Mouse (Mus musculus) CH12.LX (cell line): ENCODE data around the gene Rab23. TPM values are rescaled to one million over a fixed set of nuclear protein-coding genes. Genes with fewer than 3 reads are reported as not detected.

Experiments used
- DNase-seq: peaks from one replicate; pipeline ENCODE4 v3.0.0-alpha.2; 2013; ENCODE audit errors: extremely low read depth
- H3K27ac ChIP-seq: 2 replicates; pipeline ENCODE4 v1.5.1; 2012; ENCODE audit warnings: low read depth, mild to moderate bottlenecking, control low read depth, moderate library complexity; ENCODE audit not compliant: insufficient read depth
- H3K27me3 ChIP-seq: replicated peaks from 2 replicates; pipeline ENCODE3; 2012; ENCODE audit warnings: inconsistent platforms
- H3K36me3 ChIP-seq, 2 experiments: replicated peaks in 1 of 2; 2 replicates each; pipeline versions ENCODE3 to v1.6.1; 2012; ENCODE audit warnings: inconsistent platforms in 1 of 2, low read length in 1 of 2, mild to moderate bottlenecking in 1 of 2, mixed read lengths in 1 of 2, moderate library complexity in 1 of 2; ENCODE audit not compliant: control insufficient read depth in 1 of 2, insufficient read depth in 1 of 2
- H3K4me1 ChIP-seq, 2 experiments: 2 replicates each; pipeline ENCODE4 v1.6.1; 2012; ENCODE audit warnings: inconsistent platforms in 1 of 2, moderate library complexity in 1 of 2; ENCODE audit not compliant: insufficient read depth in 2 of 2, control insufficient read depth in 1 of 2
- H3K4me2 ChIP-seq: 2 replicates; pipeline ENCODE4 v1.6.1; 2012; ENCODE audit warnings: low read depth, mild to moderate bottlenecking, control low read depth; ENCODE audit not compliant: poor library complexity, insufficient read depth, severe bottlenecking
- H3K4me3 ChIP-seq, 3 experiments: fragments of 150-350 bp in 1 of 3; sonication (generic) in 1 of 3; replicated peaks in 1 of 3; 2 replicates each; pipeline versions ENCODE3 to v1.5.1; 2011 to 2012; ENCODE audit warnings: low read depth in 2 of 3, low read length in 2 of 3, mild to moderate bottlenecking in 2 of 3, moderate library complexity in 2 of 3, control low read depth in 1 of 3, improper control_type of control experiment in 1 of 3, inconsistent platforms in 1 of 3, mixed read lengths in 1 of 3; ENCODE audit not compliant: poor library complexity in 1 of 3
- H3K79me2 ChIP-seq: replicated peaks from 2 replicates; pipeline ENCODE4 v1.6.1; 2012; ENCODE audit warnings: mild to moderate bottlenecking, moderate library complexity; ENCODE audit not compliant: control insufficient read depth, poor library complexity, insufficient read depth, severe bottlenecking; ENCODE audit errors: extremely low read depth
- H3K9ac ChIP-seq: 2 replicates; pipeline ENCODE4 v1.6.1; 2012; ENCODE audit warnings: low read depth, mild to moderate bottlenecking, control low read depth, moderate library complexity; ENCODE audit not compliant: insufficient read depth
- H3K9me3 ChIP-seq: replicated peaks from 2 replicates; pipeline ENCODE3; 2012; ENCODE audit warnings: low read length, inconsistent platforms, mixed read lengths
- BHLHE40 ChIP-seq: IDR thresholded peaks from 2 replicates; pipeline ENCODE4 v1.6.1; 2011; ENCODE audit warnings: mild to moderate bottlenecking, low read depth, low read length, improper control_type of control experiment
- CHD1 ChIP-seq: IDR thresholded peaks from 2 replicates; pipeline ENCODE4 v1.6.1; 2012; ENCODE audit warnings: low read depth, low read length, improper control_type of control experiment, inconsistent platforms
- CHD2 ChIP-seq: IDR thresholded peaks from 2 replicates; pipeline ENCODE4 v1.6.1; 2011; ENCODE audit warnings: low read length, improper control_type of control experiment
- CTCF ChIP-seq, 2 experiments: IDR thresholded peaks in 1 of 2; conservative IDR thresholded peaks in 1 of 2; 2 replicates each; pipeline ENCODE4 v1.5.1; 2011 to 2012; ENCODE audit warnings: low read depth in 2 of 2, low read length in 2 of 2, improper control_type of control experiment in 1 of 2, inconsistent platforms in 1 of 2, mild to moderate bottlenecking in 1 of 2, moderate library complexity in 1 of 2
- E2F4 ChIP-seq: IDR thresholded peaks from 2 replicates; pipeline ENCODE4 v1.6.1; 2011; ENCODE audit warnings: low read depth, low read length, improper control_type of control experiment; ENCODE audit not compliant: insufficient replicate concordance
- ELF1 ChIP-seq: IDR thresholded peaks from 2 replicates; pipeline ENCODE4 v1.6.1; 2014; ENCODE audit warnings: low read depth, mild to moderate bottlenecking, inconsistent platforms, low read length, improper control_type of control experiment
- EP300 ChIP-seq: IDR thresholded peaks from 2 replicates; pipeline ENCODE4 v1.6.1; 2011; ENCODE audit warnings: low read length, improper control_type of control experiment
- ETS1 ChIP-seq: conservative IDR thresholded peaks from 2 replicates; pipeline ENCODE4 v1.6.1; 2012; ENCODE audit warnings: low read depth, mild to moderate bottlenecking, inconsistent platforms, low read length, improper control_type of control experiment, moderate library complexity
- GABPA ChIP-seq: IDR thresholded peaks from 2 replicates; pipeline ENCODE4 v1.6.1; 2012; ENCODE audit warnings: low read depth, low read length, improper control_type of control experiment, inconsistent platforms; ENCODE audit not compliant: insufficient replicate concordance
- HCFC1 ChIP-seq: IDR thresholded peaks from 2 replicates; pipeline ENCODE4 v1.6.1; 2012; ENCODE audit warnings: low read depth, mild to moderate bottlenecking, inconsistent platforms, low read length, improper control_type of control experiment
- IRF4 ChIP-seq: IDR thresholded peaks from 2 replicates; pipeline ENCODE4 v1.6.1; 2014; ENCODE audit warnings: low read depth, mild to moderate bottlenecking, inconsistent platforms, low read length, improper control_type of control experiment
- JUN ChIP-seq: IDR thresholded peaks from 2 replicates; pipeline ENCODE4 v1.6.1; 2011; ENCODE audit warnings: low read depth, mild to moderate bottlenecking, low read length, improper control_type of control experiment, moderate library complexity; ENCODE audit not compliant: insufficient read depth
- JUND ChIP-seq: conservative IDR thresholded peaks from 2 replicates; pipeline ENCODE4 v1.6.1; 2011; ENCODE audit warnings: low read depth, low read length, improper control_type of control experiment
- KAT2A ChIP-seq: IDR thresholded peaks from 2 replicates; pipeline ENCODE4 v1.6.1; 2012; ENCODE audit warnings: low read length, improper control_type of control experiment, inconsistent platforms; ENCODE audit not compliant: insufficient replicate concordance
- MAFK ChIP-seq: IDR thresholded peaks from 2 replicates; pipeline ENCODE4 v1.6.1; 2011; ENCODE audit warnings: low read length, improper control_type of control experiment; ENCODE audit not compliant: insufficient replicate concordance
- MAX ChIP-seq: IDR thresholded peaks from 2 replicates; pipeline ENCODE4 v1.6.1; 2011; ENCODE audit warnings: low read length, improper control_type of control experiment
- MAZ ChIP-seq: IDR thresholded peaks from 2 replicates; pipeline ENCODE4 v1.6.1; 2012; ENCODE audit warnings: low read depth, mild to moderate bottlenecking, inconsistent platforms, low read length, improper control_type of control experiment, moderate library complexity
- MEF2A ChIP-seq: IDR thresholded peaks from 2 replicates; pipeline ENCODE4 v1.6.1; 2014; ENCODE audit warnings: low read depth, mild to moderate bottlenecking, inconsistent platforms, low read length, improper control_type of control experiment, borderline replicate concordance
- MXI1 ChIP-seq: IDR thresholded peaks from 2 replicates; pipeline ENCODE4 v1.6.1; 2011; ENCODE audit warnings: mild to moderate bottlenecking, low read depth, low read length, improper control_type of control experiment
- MYC ChIP-seq: IDR thresholded peaks from 2 replicates; pipeline ENCODE4 v1.6.1; 2011; ENCODE audit warnings: low read depth, mild to moderate bottlenecking, improper control_type of control experiment, low read length
- NELFE ChIP-seq: IDR thresholded peaks from 2 replicates; pipeline ENCODE4 v1.6.1; 2011; ENCODE audit warnings: low read depth, low read length, improper control_type of control experiment
- NRF1 ChIP-seq: IDR thresholded peaks from 2 replicates; pipeline ENCODE4 v1.6.1; 2014; ENCODE audit warnings: low read depth, mild to moderate bottlenecking, inconsistent platforms, low read length, improper control_type of control experiment, moderate library complexity
- PAX5 ChIP-seq: IDR thresholded peaks from 2 replicates; pipeline ENCODE4 v1.6.1; 2012; ENCODE audit warnings: low read length, inconsistent platforms, mixed read lengths
- POLR2A ChIP-seq: IDR thresholded peaks from 2 replicates; pipeline ENCODE4 v1.6.1; 2011; ENCODE audit warnings: low read depth, mild to moderate bottlenecking, improper control_type of control experiment, low read length
- POLR2AphosphoS2 ChIP-seq: IDR thresholded peaks from 2 replicates; pipeline ENCODE4 v1.6.1; 2011; ENCODE audit warnings: low read depth, low read length, improper control_type of control experiment
- RAD21 ChIP-seq: IDR thresholded peaks from 2 replicates; pipeline ENCODE4 v1.6.1; 2011; ENCODE audit warnings: low read depth, mild to moderate bottlenecking, low read length, improper control_type of control experiment, moderate library complexity
- RCOR1 ChIP-seq: conservative IDR thresholded peaks from 2 replicates; pipeline ENCODE4 v1.6.1; 2012; ENCODE audit warnings: low read depth, mild to moderate bottlenecking, inconsistent platforms, low read length, improper control_type of control experiment
- SIN3A ChIP-seq: IDR thresholded peaks from 2 replicates; pipeline ENCODE4 v1.6.1; 2012; ENCODE audit warnings: low read length, improper control_type of control experiment, inconsistent platforms
- SMC3 ChIP-seq: IDR thresholded peaks from 2 replicates; pipeline ENCODE4 v1.6.1; 2011; ENCODE audit warnings: low read depth, low read length, improper control_type of control experiment
- TBP ChIP-seq: conservative IDR thresholded peaks from 2 replicates; pipeline ENCODE4 v1.6.1; 2011; ENCODE audit warnings: low read depth, low read length, improper control_type of control experiment
- TCF12 ChIP-seq: IDR thresholded peaks from 2 replicates; pipeline ENCODE4 v1.6.1; 2014; ENCODE audit warnings: low read depth, mild to moderate bottlenecking, inconsistent platforms, low read length, improper control_type of control experiment
- UBTF ChIP-seq: IDR thresholded peaks from 2 replicates; pipeline ENCODE4 v1.6.1; 2012; ENCODE audit warnings: low read depth, mild to moderate bottlenecking, inconsistent platforms, low read length, improper control_type of control experiment, moderate library complexity
- USF1 ChIP-seq: IDR thresholded peaks from 2 replicates; pipeline ENCODE4 v1.6.1; 2014; ENCODE audit warnings: low read depth, mild to moderate bottlenecking, inconsistent platforms, low read length, improper control_type of control experiment
- USF2 ChIP-seq: conservative IDR thresholded peaks from 2 replicates; pipeline ENCODE4 v1.6.1; 2011; ENCODE audit warnings: low read depth, low read length, improper control_type of control experiment
- ZC3H11A ChIP-seq: IDR thresholded peaks from 2 replicates; pipeline ENCODE4 v1.6.1; 2012; ENCODE audit warnings: low read depth, mild to moderate bottlenecking, inconsistent platforms, low read length, improper control_type of control experiment
- ZKSCAN1 ChIP-seq: IDR thresholded peaks from 2 replicates; pipeline ENCODE4 v1.6.1; 2012; ENCODE audit warnings: low read depth, inconsistent platforms, low read length, improper control_type of control experiment, borderline replicate concordance
- ZMIZ1 ChIP-seq: IDR thresholded peaks from 2 replicates; pipeline ENCODE4 v1.6.1; 2012; ENCODE audit warnings: low read depth, mild to moderate bottlenecking, inconsistent platforms, low read length, improper control_type of control experiment
- ZNF384 ChIP-seq: IDR thresholded peaks from 2 replicates; pipeline ENCODE4 v1.6.1; 2012; ENCODE audit warnings: low read depth, low read length, improper control_type of control experiment, inconsistent platforms
- dilution Hi-C: fragments of 300-500 bp; cut with MboI; formaldehyde crosslinking; loops from 2 replicates; pipeline ENCODE4 v1.14.3; 2020; ENCODE audit warnings: low sequenced_read_pairs; ENCODE audit not compliant: extremely low pct_unique_long_range_greater_than_20kb, extremely low pct_ligation_motif_present
- in situ Hi-C: fragments of 300-500 bp; cut with MboI; formaldehyde crosslinking; loops from 3 replicates; pipeline ENCODE4 v1.14.3; 2019; ENCODE audit warnings: low sequenced_read_pairs, low pct_ligation_motif_present, low pct_unique_long_range_greater_than_20kb, mixed read lengths
- polyA plus RNA-seq: library from polyadenylated mRNA; unstranded; fragments of >175 nt; gene quantifications from 2 replicates; pipeline ENCODE4 v1.2.1, GENCODE M21; 2012; ENCODE audit warnings: low read depth; ENCODE audit not compliant: insufficient read length
- total RNA-seq, 2 experiments: library from RNA; depleted of rRNA; stranded (reverse); fragments of 300-350 nt in 1 of 2; fragments of >200 nt in 1 of 2; gene quantifications; 2 replicates each; pipeline ENCODE4 v1.2.3; 2012 to 2014

Gene Rab23
- total RNA-seq (2012; rRNA removed) (5.8 and 5.9 TPM in 2 replicates), total RNA-seq (2014; rRNA removed) (5.0 and 6.7 TPM in 2 replicates), polyA plus RNA-seq (16.8 and 17.6 TPM in 2 replicates)

DNA sequence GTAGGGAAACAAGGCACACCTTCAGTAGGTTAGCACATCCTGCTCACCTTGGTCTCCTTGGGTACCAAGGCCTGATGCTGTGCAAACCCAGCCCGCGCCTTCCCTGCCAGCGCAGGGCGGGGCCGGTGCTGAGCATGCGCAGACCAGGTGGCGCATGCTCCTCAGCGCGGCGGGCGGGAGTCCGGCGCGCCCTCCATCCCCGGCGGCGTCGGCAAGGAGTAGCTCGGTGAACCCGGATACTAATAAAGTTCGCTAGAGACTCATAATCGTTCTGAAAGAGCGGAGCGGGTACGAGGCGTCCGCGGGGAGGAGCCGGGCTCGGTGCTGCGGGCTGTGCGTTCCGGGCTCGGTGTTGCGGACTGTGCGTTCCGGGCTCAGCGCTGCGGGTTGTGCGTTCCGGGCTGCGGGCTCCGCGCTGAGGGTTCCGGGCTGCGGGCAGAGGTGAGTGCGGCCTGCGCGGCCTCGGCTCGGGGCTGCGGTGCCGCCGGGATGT lies at the start of gene Rab23:
Gene Rab23, plus strand, starts transcription at position 155 of the 493 bp plus-strand sequence.
- H3K9me3 ChIP-seq, result no peaks in the 10 kb centered on the region
- H3K4me1 ChIP-seq, result peaks cover 3 to 22% of the 10 kb centered on the region in 2 experiments
- H3K27ac ChIP-seq, result peak within 1 kb of the TSS; percentile 81
- DNase-seq, result peak; percentile 77
- in situ Hi-C loops (loop anchor here (5.0 kb wide), 1 partner anchor 32 kb away; no protein-coding TSS in a partner anchor), dilution Hi-C loops (no loop called here)
- peaks cover 16% of the 10 kb centered on the region for H3K79me2 ChIP-seq
- peak within 1 kb of the TSS; percentile 80 to 98 (median 89) for H3K4me3 ChIP-seq
- peak within 1 kb of the TSS; percentile 94 for H3K9ac ChIP-seq
- TF ChIP-seq TBP (0 out of 2 replicates have a peak, but pooled peaks have one; percentile 45), USF2 (no peak), BHLHE40 (0 out of 2 replicates have a peak, but pooled peaks have one; percentile 1), GABPA (no peak), IRF4 (0 out of 2 replicates have a peak, but pooled peaks have one; percentile 15), ZMIZ1 (no peak), RCOR1 (no peak), PAX5 (no peak), USF1 (no peak), CTCF (conservative IDR thresholded peaks at IDR 0.05 in 1 of 2, IDR thresholded peaks at IDR 0.05 in 1 of 2; ENCODE audit: low read depth in 2 of 2, low read length in 2 of 2) (no peak), ZNF384 (no peak), POLR2A (peak; percentile 85), MAZ (0 out of 2 replicates have a peak, but pooled peaks have one; percentile 35), ZC3H11A (no peak), POLR2AphosphoS2 (peak; percentile 45; the same call in 1 of the 2 replicates), ELF1 (peak; percentile 42; the same call in 1 of the 2 replicates), SMC3 (no peak), EP300 (no peak), MYC (no peak), ETS1 (no peak), MEF2A (peak; percentile 22; the same call in 1 of the 2 replicates), SIN3A (0 out of 2 replicates have a peak, but pooled peaks have one; percentile 51), HCFC1 (peak; percentile 75), MXI1 (peak; percentile 47; the same call in 1 of the 2 replicates), MAFK (no peak), NRF1 (peak; percentile 99), TCF12 (peak; percentile 75), JUN (no peak), NELFE (peak; percentile 77; the same call in 1 of the 2 replicates), CHD1 (no peak), MAX (no peak), JUND (no peak), UBTF (peak; percentile 79), KAT2A (0 out of 2 replicates have a peak, but pooled peaks have one; percentile 51), E2F4 (peak; percentile 63; the same call in 1 of the 2 replicates), RAD21 (no peak), CHD2 (no peak), ZKSCAN1 (no peak)
- H3K4me2 ChIP-seq, result peak within 1 kb of the TSS; percentile 91
- peaks cover 21 to 29% of the 10 kb centered on the region in 2 experiments for H3K36me3 ChIP-seq
- H3K27me3 ChIP-seq, result no peaks in the 10 kb centered on the region
